Mouse (Mus musculus): ENCODE results near the gene Olfr164. TPM values are rescaled to one million over a fixed set of nuclear protein-coding genes. Genes with fewer than 3 reads are reported as not detected.

The Olfr164 gene
- polyA plus RNA-seq, 1 experiment from 2014 or later: not detected

Small RNA genes within 50 kb of the gene (microRNA-seq; reads per million reads assigned to microRNA genes)
- gene Gm23612: not detected

Other genes starting within 250 kb of the Olfr164 start
- gene Olfr165, start 109.1 kb upstream of the Olfr164 start, polyA plus RNA-seq (2015; fragmentation: Nextera tagmentation; extraction: Ambion mirVana): not detected in 2 replicates
- gene Olfr166, start 169.6 kb upstream of the Olfr164 start, polyA plus RNA-seq (2015; fragmentation: Nextera tagmentation; extraction: Ambion mirVana): not detected in 2 replicates
- not detected in 2 replicates for gene Olfr167, start 208.2 kb upstream of the Olfr164 start, polyA plus RNA-seq (2015; fragmentation: Nextera tagmentation; extraction: Ambion mirVana)
- gene Olfr168, start 221.5 kb upstream of the Olfr164 start, polyA plus RNA-seq (2015; fragmentation: Nextera tagmentation; extraction: Ambion mirVana): not detected in 2 replicates